Mouse (Mus musculus) natural killer cell, adult 2 months (primary cell): ENCODE data around the gene Hnrnpa1.
A peak's percentile ranks its signal among the peaks of the same experiment; 100 is the strongest.

ENCODE experiments used
- DNase-seq, 2 experiments: peaks; one replicate each; pipeline ENCODE4 v3.0.0; 2022; ENCODE audit warnings: low spot score in 2 of 2

The Hnrnpa1 gene

DNA sequence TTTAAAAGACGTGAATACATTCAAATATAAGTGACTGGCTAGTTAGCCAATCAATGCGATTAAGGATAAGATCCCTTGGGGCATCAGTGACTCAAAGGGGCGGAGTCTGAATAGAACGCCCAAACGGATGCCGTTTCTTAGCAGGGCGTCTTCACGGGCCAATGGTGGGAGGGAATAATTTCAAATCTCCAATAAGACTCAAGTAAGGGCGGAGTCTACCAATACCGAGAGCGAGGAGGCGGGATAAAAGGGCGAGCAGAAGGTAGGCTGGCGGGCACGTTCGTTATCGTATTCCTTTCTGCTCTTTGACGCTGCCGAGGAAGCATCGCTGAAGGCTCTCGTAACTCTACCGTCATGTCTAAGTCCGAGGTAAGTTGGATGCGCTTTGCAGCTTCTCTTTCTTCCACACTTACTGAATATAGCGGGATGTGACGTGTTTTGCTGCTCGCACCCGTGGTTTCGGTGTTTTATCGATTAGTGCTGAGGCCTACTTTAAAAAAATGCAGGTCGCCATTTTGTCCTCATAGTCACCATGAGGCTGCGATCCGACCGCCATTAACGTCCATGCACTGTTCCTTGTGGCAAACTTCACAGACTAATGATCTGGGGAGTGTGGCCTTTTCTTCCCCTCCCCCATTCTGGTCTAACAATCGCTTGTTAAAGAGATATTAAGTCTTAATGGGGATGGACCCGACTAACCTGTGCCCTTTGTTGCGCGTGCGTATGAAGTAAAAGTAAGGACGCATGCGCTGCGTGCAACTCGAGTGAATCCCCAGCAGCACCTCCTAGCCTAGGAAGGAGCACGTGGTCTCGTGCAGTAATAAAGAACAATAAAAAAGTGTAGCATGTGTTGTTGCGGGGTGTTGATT, at the start of gene Hnrnpa1:
TSS of gene Hnrnpa1 (plus strand) at position 273 of the 869 bp plus-strand sequence.
- DNase-seq = peak; percentile 94 to 96

DNA sequence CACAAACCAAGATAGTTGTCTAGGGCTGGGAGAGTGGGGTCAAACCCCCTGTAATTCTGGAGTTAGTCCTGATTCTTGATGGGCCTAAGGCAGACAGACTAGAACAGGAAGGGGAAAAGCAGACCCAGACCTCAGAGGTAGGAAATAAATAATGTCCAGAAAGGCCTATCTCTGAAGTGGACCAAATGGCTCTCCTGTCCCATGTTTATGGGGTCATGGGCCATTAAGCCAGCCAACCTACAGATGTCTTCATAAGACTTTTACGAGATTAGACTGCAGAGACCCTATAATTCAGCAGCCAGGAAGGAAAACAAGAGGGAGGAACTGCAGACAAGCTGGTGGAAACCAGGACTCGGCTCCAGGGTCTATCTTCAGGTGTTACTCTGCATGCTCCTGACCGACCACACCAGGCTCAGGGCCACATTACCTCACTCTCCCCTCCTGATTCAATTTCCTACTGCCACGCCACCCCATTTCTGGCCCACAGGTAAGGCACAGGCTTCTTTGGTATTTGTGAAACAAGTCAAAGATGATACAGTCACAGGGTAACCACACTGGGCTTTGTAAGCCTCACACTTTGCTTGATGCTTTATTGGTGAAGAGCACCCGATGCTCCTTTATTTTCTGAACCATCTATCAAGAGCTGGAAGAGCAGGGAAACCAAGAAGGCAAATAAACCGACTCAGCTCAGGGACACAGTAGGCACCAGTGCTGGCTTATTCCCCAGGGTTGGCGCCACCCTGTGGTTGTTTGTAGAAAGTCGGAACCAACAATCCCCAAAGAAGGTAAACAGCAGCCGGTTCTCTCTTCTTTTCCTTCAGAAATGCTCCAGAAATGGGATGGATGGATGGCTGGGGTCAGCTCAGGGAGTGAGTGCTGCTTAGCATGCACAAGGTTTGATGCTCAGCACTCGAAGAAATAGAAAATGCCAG, 49.4 kb upstream of the Hnrnpa1 start:
- peak in 1 of 2 experiments; percentile 39 for DNase-seq

DNA sequence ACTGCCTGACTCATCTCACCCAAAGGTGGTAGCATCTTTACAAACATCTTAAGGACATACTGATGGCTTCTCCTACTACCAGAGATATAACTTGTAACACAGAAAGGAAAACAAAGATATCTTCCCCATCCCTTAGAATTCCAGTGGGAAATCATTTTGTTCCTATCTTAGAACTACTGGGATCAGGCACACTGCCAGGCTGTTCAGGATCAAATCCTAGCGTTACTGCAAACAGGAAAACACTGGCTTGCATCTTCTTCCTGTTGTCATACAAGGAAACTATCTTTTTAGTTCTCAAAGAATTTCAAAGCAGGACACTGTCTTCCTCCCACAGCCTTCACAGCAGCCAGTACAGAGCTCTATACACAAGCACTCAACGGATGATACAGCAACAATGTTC, 46.6 kb upstream of the Hnrnpa1 start:
- DNase-seq = no peak

DNA sequence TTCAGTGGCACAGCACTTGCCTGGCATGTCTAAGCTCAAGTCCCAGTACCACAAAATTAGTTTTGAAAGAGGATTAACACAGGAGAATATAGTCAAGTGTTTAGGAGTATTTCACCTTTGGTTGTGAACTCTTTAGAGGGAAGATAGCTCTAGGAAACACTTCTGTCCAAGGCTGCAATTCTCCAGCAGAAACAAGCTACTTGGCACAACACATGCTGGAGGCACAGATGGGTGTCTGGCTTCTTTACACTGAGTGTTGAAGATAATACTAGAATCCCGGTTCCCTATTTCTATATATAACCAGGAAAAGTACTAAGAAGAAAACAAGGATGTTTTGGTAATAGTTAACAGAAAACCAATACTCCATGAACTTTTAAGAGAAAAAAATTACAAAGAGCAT, 43.4 kb upstream of the Hnrnpa1 start:
- DNase-seq = no peak

DNA sequence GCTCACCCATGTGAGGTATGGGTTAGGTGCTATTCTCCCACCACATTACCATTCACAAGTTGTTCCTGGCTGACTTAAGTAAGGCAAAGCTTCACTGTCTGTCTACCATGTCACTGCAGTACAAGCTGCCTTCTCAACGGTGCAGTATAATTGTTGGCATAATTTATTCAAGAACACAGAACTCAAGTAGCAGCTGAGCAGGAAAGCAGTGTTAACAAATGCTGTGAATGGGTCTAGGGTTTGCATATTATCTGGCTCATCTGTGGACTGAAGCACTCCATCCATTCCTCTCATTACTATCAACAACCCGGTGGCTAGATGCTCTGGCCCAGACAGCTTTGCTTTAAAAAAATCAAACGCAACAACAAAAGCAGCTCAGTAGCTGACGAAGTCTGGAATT, 42.4 kb upstream of the Hnrnpa1 start:
- no peak for DNase-seq

DNA sequence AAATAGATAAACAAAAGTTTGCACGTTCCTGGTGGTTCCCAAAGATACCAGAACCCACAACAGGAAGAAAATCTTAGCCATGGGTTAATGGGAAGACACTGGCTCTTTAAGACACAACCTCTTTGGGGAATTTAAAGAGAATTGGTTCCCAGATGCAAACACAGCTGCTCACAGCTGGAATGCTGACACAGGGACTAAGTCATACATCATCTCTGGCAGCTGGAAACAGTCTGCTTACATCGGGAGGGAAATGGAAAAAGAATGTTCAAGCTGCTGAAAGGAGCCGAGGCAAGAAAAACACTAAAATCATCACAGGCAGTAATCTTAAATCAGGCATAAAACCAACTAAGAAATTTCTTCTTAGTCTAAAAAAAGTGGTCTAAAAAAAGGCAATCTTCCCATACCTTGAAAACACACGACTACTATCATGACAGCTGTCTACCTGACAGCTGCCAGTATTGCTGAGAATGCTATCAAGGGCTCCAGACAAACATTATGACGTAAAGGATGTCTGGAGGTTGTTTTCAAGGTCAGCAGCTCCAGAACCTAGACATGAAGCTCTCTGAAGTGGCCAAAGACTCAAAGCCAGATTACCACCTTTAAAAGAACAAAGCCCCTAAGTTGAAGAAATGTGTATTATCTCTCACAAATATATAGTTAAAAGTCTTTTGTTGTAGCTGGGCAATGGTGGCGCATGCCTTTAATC, 38.0 kb upstream of the Hnrnpa1 start:
- no peak for DNase-seq

DNA sequence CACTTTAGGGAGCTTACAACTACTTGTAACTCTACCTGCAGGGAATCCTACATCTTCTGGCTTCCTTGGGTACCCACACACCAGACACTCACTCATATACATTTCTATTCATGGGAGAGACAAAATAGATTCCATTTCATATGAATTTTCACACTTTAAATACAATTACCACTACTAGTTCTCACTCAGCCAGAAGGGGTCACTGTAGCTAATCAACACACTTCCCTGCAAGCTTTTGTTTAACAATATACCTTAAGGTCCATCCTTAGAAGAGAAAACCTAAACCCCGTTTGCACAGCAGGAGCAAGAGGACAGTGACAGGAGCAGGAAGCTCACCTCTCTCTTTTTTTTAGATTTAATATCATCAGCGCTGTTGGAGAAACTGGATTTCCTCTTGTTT, 35.1 kb upstream of the Hnrnpa1 start:
- no peak for DNase-seq

DNA sequence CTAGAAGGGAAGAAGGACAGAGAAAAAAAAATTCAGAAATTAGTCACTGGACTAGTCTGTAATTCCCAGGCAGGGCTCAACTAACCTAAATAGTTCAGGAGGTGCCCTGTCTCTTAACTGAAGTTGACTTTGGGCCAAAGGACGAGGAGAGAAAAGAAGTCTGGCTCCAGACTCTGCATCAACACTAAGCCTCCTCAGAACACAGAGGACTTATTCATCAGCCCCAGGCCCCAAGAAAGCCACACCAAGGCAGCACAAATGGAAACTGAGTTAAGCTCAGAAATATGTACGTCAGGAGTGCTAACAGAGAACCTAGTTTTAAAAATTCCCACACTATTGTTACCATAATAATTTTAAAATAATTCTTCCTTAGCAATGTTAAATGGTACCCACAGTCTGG, 26.1 kb upstream of the Hnrnpa1 start:
- DNase-seq = no peak

DNA sequence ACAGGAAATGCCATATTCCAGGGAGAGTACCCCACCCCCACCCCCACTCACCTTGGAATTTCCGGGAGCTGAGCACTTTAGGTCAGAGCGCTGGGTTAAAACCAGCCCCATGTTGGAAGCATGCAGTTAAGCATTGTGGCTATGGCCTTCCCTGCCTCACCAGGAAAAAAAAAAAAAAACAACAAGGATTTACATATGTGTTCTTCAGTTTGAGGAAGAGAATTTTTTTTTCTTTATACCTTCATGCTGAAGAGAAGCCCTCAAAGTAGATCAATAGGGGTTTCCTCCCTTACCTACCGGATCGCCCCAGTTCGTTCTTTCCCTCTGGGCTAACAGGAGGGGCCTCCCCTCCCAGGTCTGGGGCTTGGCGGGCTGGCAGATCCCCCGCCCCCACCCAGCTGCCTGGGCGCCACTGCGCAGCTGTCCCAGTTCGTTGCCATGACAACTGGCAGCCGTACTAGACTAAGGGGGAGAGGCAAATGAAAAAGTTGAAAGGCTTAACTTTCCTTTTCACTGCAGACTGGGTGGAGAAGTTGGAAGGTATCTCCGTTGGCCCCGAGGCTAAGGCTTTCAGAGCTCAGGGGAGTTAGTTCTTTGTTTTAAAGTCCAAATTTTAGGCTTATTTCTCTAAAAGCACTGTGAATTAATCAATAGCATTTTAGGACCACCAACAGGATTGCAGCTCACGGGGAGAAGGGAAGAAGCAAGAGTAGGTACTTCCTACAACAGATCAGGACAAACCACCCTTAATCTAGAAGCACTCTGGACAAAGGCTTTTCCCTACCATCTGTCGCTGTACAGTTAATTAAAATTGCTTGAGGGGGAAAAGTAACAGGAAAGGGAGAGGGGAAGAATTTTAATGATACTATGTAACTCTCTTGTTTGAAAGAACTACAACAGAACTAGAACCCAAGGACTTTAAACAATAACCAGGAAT, 25.0 kb upstream of the Hnrnpa1 start:
- peak; percentile 75 to 77 for DNase-seq

DNA sequence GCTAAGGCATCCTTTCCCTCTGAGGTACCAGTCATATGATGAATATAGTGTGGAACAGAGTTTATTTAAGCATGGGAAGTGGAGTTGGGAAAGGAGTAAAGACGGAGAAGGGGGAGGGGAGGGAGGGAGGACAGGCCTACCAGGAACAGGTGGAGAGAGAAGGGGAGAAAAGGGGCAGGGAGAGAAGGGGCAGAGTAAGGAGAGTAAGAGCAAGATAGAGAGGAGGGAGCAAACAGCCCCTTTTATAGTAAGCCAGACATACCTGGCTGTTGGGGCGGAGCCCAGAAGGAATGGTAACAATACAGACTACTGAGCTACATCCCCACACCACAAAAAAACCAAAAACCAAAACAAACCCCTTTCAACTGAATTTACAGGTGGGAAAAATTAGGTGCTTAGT, 24.2 kb upstream of the Hnrnpa1 start:
- no peak for DNase-seq

DNA sequence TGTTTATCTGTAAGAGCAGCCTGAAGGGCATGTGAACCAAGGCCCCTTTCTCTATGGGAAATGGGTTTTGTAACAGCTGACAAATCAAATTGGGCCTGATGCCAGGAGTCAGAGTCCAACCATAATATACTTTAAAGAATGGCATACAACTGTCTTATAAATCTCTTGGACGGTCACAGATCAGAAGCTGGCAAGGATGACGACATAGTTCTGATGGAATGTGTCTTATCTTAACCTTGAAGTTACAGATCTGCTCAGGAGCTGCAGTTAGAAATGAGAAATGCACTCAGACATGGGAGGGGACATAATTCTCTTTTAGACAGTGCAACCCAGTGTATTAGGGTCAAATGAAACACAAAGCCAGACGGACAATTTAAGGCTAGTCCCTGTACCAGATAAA, 19.4 kb upstream of the Hnrnpa1 start:
- DNase-seq = no peak

DNA sequence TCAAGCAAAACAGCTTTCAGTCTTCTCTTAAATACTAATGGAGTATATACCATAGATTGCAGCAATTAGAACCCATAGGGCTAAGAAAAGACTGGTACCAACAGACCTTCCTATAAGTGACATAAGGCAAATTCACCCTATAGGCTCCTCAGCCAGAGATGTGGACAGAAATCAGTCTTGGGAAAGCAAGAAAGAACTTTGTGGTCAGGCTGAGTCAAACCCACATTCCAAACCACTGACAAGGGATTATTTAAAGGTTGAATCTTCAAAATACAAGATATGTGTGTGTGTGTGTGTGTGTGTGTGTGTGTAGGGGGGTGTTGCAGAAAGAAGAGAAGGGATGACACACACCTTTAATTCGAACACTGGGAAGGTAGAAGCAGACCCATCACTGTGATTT, 18.8 kb upstream of the Hnrnpa1 start:
- DNase-seq = no peak

DNA sequence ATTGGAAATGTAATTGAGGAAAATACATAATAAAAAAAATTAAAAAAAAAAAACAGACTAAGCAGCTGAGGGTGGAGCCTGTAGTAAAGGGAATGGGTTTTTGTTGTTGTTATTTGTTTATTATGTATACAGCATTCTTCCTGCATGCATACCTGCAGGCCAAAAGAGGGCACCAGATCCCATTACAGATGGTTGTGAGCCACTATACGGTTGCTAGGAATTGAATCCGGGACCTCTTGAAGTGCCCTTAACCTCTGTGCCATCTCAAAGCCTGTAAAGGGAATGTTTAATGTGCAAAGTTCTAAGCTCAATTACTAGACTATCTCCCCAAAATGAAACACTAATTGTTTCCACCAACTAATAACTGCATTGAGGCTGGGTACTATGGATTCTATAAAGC, 16.1 kb upstream of the Hnrnpa1 start:
- DNase-seq = no peak

DNA sequence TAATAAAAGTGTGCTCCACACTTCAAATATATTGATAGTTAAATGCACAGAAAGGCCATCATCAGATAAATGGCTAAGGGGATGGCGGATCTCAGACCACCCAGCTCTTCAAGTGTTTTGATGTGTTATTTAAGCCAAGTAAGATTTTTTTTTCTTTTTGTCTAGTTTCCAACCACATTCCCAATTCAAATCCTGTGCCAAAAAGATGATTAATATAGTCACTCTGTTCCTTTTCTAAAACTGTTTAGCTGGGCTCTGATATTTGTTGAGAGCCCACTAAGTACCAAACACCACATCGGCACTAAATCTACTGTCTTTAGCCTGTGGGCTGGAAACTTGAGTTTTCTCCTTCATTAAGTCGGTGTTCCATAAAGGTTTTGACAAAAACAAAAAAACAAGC, 13.2 kb upstream of the Hnrnpa1 start:
- no peak for DNase-seq

DNA sequence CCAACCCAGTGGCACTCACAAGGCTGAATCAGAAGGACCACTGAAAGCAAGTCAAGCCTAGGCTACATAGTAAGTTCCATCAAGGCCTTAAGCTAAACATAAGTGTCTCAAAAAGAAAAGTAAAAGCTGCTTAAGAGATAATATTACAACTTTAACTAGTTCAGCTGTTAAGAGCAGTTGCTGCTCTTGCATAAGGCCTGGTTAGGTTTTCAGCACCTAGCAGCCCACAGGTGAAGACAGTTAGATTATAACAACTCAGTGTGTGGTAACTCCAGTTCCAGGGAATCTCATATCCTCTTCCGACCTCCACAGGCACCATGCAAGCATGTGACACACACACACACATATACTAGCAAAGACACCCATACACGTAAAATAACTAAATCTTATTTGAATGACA, 12.7 kb upstream of the Hnrnpa1 start:
- no peak for DNase-seq

DNA sequence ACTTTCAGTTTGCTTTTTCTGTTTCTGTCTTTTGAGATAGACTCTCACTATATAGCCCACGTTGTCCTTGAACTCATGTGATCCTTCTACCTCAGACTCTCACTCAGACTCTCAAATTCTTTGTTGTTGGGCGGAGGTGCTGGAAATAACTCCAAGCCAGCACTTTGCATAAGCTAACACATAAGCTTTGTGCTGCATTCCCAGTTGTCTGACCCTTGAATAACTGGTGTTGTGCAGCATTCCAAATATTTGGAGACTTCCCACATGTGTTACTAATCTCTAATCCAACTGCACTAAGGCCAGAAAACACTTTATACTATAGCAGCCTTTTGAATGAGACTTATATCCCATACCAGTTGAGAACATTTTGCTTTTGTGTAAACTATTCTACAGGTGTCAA, 11.3 kb upstream of the Hnrnpa1 start:
- DNase-seq = no peak

DNA sequence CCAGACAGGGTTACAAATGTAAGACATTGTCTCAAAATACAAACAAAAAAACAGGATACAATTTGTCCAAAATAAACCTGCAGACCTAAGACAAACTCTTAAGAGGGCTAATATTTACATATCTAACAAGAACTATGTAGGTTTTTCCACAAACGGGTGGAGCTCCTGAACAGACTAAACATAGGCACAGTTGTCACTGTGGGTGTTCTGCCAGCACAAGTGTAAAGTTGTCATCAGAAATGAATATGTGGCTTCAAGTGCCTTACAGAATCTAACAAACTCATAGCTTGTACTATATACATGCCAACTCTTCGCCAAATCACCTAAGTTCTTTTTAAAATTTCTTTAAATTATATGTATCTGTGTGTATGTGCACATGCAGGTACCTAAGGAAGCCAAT, 7.1 kb upstream of the Hnrnpa1 start:
- no peak for DNase-seq

DNA sequence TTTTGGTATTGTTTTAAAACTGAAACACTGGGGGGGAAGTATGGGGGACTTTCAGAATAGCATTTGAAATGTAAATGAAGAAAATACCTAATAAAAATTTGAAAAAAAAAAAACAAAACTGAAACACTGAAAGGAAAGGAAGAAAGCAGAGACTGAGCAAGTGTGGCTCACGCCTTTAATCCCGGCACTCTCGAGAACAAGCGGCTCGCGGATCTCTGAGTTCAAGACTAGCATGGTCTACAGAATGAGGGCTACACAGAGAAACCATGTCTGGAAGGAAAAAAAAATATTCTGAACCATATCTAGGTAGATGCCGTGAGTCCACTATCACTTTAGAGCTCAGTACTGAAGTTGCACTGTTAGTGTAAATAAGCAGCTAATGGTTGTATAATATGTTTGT, 2.9 kb upstream of the Hnrnpa1 start:
- no peak for DNase-seq

DNA sequence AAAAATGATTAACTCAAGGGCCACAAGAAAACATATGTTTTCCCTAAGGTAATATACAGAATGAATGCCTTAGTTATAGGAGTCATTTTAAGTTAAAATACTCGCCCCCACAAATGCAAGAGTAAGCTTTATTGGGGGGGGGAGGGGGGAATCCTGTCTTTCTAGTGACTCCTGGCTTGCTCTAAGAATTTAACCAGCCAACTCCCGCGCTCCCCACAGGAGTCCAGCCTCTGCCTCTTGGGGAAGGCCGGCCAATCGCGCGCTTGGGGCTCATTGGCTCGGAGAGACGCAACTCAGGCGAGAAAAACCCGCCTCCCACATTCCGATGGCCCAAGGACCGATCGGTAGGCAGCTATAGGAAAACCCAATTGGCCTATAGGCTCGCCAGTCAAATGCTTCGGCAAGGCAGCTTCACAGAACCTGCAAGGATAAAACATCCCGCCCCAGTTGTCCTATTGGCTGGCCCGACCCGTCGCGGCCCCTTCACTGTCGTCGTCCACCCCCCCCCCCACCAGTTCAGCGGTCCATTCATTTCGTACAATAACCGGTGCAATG, 1.0 kb upstream of the Hnrnpa1 start:
- peak; percentile 90 to 91 for DNase-seq

DNA sequence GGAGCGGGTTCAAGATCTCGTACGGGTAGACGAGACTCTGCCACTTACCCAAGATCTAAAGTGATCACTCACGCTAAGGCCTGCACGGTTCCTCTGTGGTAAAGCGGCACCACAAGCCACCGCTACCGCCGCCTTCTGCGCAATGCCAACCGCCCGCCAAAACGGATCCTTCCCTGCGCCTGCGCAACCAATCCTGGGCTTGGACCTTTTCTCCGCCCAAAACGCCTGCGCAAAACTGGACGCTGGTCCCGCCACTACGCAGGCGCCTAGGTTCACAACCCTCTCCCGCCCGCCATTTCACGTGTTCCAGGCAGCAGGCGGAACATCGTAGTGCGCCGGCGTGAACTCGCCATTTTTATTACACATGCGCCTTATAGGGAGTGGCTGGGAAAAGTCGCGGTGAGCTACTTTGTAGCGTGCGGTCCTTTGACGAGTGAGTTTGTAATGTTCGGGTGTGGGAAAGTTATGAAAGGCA, 510 bp upstream of the Hnrnpa1 start, which contains the start of gene Cbx5:
TSS of gene Cbx5 (minus strand) at position 132 of the 475 bp plus-strand sequence.
- peak; percentile 98 to 99 for DNase-seq
